Mouse (Mus musculus) kidney, postnatal 4 days (tissue): Measurements from ENCODE around the gene Xrcc2.
"Not testable (repeated sequence)": the region's sequence is repeated elsewhere in the genome, so short reads cannot be mapped to it uniquely, and the experiment has no call there.

Experiments used
- DNase-seq, 2 experiments: peaks; one replicate each; pipeline ENCODE4 v3.0.0; 2021; ENCODE audit warnings: mixed read lengths in 2 of 2

Xrcc2 gene

DNA sequence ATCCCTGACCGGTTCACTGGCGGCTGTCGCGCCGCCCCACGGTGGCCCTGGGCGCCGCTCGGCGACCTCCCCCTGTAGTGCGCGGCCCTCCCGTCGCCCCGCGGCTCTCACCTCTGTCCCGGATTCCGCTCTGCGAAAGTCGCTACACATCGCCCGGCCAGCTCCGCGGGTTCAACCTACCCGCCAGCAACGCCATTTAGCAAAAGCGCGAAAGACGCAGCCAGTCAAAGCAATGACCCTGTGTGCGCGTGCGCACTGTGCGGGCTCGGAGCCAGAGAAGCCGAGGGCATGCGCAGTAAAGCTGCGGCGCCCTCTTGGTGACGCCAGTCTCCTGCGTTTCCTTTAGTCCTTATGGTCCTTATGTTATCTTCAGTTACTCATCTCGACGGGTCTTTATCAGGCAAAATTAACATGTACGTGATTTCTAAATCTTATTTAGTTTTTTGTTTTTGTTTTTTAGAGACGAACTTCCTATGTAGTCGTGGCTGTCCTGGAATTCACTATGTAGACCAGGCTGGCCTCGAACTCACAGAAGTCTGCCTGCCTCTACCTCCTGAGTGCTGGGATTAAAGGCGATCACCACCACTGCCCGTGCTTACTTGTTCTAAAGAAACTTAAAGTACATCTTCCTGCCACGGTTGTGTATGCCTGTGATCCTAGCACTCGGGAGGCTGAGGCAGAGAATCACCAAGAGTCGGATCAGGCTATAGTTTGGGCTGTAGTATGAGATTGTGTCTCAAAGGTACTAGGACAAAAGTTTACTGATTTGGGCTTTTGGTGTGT is at the start of gene Xrcc2:
Gene Xrcc2 (minus strand): TSS at position 259 of the 783 bp plus-strand sequence.
- peak; percentile 97 to 98 for DNase-seq

DNA sequence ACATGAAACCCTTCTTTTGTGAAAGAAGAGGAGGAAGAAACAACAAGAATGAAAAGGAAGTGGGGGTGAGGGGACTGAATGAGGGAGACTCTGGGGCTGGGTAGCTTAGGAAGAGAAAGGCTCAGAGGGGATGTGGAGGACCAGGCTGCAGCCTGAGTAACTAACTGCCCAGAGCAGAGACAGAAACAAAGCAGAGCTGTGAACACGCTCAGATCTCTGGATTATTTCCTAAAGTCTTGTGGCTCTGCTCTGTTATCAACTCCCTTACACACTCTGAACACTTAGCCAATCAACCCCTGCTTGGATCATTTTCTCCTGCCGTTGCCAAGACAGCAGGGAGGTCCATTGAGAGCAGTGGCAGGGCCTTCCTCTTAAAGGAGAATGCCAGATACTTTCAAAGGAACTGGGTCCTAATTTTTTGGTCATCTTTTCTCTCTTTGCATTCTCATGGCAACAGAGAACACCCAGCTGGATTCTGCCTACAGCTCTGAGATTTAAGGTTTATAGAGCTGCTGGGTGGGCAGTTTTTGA is 48.7 kb upstream of the Xrcc2 start:
- peak; percentile 18 to 28 for DNase-seq

DNA sequence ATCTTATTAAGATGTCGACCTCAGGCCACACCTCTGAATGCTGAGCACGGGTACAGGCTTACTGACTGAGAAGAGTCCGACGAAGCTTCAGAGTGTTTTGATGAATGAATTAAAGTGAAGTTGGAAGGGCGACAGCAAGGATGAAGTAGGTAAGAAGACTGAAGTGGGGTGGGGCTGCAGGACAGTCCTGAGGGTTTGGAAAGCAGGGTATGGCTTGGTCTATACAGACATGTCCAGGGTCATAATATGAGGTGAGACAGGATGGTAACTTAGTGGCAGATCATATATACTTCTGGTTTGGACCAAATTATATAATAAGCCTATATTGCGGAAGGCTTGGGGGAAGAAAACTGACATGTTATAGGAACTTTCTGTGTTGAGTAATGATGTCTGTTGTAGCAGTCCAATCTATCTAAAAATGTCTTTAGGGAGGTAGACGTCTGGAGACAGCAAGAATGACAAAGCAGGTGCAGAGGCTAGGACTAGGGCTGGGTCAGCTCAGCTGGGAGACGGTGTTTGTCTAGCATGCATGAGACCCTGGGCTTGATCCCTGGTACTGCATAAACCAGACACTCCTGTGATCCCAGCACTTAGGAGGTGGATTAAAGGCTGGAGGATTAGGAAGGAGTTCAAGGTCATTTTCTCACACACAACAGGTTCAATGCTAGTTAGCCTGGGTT is 48.1 kb upstream of the Xrcc2 start:
- DNase-seq: no peak

DNA sequence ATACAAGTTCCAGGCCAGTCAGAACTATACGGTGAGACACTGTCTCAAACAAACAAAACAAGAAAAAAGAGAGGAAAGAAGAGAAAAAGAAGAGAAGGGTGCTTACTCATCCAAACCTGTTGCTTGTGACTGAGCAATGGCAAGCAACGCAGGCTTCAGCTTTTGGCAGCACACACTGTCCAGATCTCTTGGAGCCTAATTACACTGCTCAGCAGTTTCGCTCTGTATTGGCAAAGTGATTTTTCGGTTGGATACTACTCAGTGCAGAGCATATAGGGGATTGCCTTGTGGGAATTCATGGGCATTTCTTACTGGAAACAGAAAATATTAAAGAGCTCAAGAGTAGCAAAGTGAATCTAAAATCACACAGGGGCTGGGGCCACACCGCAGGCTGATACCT is 47.2 kb upstream of the Xrcc2 start:
- no peak for DNase-seq

DNA sequence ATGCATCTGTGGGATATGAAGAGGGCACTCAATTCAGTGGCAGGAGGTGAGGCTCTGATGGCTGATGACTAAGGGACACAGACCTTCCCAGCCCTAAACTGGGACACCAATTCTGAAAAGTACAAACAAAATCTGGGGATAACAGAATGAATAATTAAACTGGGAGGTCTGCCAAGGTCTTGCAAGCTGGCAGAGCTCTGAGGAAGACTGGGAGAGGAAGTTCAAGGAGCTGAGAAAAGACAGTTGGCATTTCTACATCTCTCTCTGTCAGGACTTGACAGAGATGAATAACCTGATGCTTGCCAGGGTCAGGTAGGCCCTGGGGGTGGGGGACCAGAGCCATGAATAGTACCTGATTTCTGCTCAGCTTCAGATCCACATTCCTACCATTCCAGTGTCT is 45.9 kb upstream of the Xrcc2 start:
- DNase-seq: no peak

DNA sequence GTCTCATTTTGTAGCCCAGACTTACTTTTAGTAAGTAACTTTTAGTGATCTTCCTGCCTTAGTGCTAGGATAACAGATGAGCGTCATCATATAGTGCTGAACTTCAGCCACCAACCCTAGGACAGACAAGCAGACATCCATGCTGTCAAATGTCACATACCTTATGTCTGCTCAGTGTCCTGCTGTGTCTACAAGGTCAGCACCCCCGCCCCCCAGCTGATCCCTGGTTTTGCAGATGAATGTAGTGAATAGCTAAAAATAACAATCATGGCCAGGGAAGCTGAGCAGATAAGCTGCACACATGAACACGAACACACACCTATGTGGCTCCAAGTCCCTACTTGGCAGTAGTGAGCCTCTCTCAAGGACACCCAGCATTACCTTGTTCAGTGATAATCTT is 43.0 kb upstream of the Xrcc2 start:
- DNase-seq: no peak

DNA sequence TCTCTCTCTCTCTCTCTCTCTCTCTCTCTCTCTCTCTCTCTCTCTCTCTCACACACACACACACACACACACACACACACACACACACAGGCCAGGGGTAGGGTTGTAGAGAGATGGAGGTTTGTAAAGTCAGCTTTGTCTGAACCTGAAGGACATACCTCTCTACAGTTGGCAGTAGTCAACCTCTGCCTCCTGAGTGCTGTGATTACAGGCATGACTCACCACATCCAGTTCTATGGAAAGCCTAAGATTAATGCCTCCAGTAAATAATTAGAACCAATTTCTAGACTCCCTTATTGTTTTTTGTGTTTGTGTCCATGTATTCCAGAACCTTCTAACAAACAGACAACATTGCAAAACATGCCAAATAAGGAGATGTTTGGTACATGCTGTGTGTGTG is 42.3 kb upstream of the Xrcc2 start:
- DNase-seq: no peak

DNA sequence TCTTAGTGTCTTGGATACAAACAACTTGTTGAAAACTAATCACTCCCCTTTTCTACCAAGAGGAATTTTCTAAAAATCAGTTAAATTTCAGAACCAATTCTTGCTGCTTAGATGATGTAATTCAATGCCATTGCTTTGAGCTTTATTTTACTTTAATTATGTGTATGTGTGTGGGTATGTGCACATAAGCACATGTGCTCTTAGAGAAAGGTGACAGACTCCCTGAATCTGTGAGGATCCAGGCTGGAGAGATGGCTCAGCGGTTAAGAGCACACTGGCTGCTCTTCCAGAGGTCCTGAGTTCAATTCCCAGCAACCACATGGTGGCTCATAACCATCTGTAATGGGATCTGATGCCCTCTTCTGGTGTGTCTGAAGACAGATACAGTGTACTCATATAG is 33.3 kb upstream of the Xrcc2 start:
- DNase-seq: not testable (repeated sequence)

DNA sequence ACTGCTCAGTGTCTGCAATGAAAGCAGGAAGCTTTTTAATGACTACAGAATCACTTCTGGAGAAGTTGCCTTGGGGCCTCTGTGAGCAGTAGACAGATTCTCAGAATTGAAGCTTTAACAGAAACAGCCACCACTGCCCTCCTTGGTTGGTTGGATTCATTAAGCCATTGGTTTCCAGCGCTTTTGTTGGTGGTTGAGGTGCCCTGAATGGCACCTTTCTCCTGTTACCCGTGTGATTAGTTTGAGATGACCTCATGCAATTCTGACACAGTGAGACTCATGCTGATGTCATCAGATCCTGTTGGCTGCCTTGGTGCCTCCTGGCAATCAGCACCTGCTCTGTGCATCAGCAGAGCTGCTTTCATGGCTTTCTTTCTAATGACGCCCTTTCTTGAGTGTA is 32.8 kb upstream of the Xrcc2 start:
- DNase-seq: no peak

DNA sequence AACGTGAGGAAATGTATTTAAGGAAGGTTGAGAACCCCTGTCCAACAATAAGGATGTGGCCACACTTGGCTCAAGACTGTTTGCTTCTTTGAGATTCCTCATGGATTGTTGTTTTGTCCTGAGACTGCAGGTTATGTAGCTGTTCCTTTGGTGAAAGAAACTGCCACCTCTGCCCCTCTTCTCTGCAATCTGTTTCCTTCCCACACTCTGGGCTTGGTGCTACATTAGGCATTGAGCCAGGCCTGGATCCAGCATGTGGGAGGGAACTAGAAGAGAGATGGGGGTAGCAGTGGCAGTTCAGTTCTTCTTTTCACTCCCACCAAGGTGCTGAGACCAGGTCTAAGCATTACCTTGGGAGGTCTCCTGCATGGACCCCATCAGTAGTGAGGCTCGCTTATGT is 30.2 kb upstream of the Xrcc2 start:
- no peak for DNase-seq

DNA sequence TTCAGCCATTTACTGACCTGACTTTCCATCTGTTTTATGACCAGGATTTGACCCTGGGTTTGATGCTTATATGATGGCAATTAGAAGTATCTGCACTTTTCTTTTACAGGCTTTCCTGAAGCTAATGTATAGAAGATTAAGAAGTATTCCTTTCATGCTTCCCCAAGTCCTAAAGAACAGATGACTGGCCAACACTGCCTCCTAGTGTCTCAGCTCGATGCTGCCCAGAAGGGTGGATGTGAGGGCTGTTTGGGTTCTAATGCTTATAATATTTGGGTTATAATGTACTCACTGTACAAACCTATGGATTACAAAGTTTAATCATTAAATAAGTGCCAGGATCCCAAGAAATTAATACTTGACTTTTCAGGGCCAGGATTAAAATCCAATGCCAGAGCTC is 28.7 kb upstream of the Xrcc2 start:
- peak; percentile 64 to 71 for DNase-seq

DNA sequence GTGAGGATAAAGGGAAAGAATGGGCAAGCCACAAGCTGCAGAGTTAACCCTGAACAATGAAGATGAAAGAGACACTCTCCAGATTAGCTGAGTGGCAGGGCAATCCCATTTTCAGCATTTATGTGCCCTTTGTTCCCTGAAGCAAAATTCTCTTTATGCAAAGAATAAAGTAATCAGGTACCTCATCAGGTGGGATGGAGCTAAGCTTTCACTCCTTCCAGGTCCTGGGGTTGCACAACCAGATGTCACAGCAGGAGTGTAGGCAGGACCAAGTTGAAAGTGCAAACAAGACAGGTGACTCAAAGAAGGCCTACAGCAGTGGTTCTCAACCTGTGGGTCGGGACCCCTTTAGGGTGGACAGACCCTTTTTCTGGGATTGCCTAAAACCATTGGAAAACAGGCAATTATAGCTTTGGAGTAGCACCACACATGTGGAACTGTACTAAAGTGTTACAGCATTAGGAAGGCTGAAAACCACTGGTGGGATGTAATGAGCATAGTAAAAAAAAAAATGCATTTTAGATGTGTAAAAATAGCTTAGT is 18.6 kb upstream of the Xrcc2 start:
- DNase-seq: no peak

DNA sequence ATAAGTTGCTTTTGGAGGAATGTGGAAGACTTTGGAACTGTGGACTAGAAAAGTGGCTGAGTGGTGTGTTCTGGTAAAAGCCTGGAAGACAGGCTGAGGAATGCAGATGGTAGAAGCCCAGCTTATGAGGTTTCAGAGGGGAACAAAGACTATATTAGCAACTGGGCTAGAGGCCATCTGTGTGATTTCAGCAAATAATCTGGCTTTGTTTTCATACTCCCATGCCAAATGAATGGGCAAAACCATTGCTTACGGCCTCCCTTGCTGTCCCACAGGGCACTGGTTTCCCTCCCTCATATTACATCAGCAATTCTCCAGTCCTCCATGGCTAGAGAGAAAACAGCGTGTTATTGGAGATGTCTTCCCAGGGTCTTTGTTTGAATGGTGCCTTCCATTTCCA is 17.4 kb upstream of the Xrcc2 start:
- no peak for DNase-seq

DNA sequence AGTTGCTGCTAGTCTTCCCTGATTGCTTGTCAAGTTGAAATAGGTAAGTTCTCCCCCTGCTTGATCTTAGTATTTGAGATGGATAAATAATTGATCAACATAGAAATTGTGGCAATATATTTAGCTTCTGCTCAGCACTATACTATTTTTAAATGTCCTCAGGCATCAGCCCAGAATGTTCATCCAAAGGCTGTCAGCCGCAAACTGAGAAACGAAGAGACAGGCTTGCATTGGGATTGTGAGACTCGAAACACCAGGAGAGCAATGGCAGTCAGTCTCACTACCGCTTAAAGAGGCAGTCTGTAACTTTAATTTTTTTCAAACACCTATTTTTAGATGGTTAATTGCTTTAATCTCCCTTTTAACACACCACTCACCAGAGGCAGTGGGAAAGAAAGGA is 13.8 kb upstream of the Xrcc2 start:
- DNase-seq: no peak

DNA sequence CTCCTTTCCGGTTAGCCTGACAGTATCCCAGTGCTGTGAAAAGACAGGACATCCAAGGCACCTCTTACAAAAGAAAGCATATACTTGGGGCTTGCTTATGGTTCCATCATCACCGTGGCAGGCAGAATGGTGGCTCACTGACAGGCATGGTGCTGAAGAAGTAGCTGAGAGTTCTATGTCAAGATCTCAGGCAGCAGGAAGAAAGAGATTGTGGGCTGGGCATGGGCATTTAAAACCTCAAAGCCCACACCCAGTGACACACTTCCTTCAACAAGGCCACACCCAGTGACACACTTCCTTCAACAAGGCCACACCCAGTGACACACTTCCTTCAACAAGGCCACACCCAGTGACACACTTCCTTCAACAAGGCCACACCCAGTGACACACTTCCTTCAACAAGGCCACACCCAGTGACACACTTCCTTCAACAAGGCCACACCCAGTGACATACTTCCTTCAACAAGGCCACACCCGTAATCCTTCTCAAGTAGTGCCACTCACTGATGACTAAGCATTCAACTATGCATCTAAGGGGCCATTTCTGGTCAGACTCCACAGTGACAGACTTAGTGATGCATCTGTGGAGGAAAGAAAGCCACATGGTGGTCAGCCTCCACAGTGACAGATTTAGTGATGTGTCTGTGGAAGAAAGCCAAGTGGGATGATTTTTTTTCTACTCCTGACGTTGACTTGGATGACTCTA is 7.5 kb upstream of the Xrcc2 start:
- DNase-seq: not testable (repeated sequence)

DNA sequence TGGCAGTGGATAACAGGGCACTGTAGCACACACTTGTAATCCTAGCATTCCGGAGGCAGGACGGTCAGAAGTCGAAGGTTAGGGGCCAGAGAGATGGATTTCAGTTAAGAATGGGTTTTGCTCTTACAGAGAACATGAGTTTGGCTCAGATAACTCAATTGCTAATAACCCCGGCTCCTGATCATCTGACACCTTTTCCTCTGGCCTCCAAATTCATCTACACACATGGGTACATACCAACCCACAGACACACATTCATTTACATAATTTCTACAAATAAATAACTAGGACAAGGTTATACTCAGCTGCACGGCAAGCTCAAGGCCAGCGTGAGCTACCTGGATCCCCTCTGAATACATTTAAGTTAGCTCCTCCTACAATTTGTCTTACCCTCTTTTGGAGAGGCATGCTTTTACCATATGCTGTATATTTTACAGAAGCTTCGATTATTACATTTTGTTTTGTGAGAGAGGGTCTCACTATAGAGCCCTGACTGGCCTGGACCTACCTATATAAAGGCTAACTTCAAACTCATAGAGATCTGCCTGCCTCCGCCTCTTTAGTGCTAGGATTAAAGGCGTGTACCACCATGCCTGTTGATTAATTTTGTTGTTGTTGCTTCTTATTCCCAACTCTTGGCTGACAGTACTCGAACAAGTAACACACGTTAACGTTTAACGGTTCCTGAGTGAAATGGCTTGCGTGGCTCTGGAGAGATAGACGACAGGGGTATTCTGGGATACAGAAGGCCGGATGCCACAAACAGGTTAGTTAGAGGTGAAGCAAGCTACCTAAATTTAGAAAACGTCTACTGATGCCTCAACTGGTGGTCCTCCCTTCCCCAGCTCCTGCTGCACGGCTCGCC is 691 bp downstream of the Xrcc2 start:
- DNase-seq: no peak

DNA sequence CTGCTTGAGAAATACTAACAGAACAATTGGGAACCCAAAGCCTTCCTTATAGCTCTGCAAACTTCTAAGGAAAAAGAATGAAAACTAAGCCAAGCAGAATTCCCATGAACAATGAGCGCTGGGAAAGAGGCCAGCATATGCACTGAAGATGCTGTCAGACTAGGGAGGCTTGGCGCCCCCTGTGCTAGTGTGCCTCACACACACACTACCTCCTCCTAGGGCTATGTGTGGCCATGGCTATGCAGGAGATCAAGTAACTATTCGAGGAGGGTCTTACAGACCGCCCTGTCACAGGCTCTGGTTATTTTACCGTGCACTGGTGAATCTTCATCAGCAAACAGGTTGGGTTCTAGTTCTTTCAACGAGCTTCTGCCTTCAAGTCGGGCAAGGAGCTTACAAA is 7.7 kb downstream of the Xrcc2 start:
- DNase-seq: peak in 1 of 2 experiments; percentile 12

DNA sequence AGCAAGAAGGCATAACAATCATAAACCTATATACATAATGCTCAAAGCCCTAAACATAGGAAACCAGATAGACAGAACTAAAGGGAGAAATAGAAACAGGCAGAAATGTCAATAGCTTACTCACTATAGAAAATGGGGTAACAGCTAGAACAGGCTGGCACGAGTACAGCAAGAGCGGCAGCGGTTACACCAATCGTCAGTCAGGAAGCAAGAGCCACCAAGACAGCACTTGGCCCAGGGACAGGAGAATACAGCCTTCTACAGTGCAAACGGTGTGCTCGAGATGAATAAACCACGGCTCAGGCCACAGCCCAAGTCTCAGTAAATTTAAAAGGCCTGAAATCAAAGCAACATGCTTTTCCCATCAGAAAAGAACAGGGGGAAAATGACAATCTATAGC is 9.4 kb downstream of the Xrcc2 start:
- no peak for DNase-seq

DNA sequence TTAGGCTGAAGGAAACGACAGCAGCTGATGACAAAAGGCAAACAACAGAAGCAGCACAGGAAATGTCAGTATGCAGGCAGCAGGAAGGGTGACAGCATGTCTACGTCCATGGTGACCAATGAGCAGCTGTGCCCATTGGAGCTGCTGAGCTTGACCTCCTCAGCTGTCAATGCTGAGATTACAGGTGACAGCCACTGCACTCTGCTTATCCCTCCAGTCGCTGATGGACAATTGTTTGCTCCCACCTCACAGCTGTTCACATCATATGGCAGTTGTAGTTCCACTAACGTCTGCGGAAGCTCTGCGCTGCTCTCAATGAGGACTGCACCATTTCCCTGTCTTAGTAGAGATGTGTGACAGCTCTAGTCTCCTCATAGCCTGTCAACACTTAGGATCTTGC is 9.8 kb downstream of the Xrcc2 start:
- no peak for DNase-seq

DNA sequence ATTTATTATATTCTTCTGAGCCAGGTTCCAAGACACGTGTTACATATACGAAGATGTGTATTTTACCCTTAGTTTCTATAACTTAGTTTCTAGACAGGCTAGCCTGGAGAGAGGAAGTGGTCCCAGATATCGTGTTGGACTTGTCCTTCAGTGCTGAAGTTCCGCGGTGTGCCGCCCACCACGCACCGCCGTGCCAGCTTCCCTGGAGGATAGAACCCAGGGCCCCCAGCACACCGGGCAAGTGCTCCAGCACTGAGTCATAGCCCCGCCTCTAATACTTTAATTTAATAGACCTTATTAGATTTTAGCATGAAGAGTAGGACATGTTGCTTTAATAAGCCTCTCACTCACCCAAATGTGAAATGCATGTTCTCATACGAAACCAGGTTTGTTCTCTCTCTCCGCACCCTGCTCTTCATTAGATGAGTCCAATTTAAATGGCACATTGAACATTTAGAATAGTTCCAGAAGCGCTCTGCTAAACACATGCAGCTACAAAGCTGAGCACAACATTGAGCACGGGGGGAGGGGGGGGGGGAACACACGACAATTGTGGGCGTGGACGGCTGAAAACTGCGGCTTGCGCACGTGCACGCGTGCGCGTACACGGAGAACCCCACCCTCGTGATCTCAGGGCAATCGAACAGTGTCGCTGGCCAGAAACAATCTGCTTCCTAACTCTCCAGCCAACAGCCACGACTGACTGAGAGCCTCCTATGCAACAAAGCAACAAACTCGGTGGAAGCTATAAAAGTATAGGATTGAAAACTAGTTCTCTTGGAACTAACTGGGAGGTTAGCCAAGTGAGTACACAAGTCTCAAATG is 33.7 kb downstream of the Xrcc2 start:
- DNase-seq: no peak

DNA sequence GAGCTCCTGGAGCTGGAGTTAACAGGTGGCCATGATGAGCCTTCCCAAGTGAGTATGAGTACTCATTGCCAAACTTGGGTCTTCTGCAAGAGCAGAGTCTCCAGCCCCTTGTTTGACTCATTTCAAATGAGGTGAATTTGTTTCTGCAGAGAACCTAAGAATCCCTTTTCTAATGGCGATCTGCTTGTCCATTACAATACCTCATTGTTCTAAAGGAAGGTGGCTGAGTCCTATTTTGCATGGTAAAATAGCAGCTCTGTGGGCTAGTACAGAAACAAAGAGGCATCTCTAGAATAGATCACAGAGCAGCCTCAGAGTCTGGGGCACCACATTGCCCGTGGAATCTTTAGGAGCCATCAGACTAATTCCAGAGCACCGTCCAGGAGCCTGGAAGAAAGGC is 34.6 kb downstream of the Xrcc2 start:
- DNase-seq: no peak
